10 mouse cellular contexts compared by ENCODE assay signal in genomic region chr2:79086857-79087578, GRCm38 (mm10).
A peak's percentile ranks its signal among the peaks of the same experiment; 100 is the strongest.
DNase-seq lines count a peak whose midpoint lies in the region; ATAC-seq and TF ChIP-seq lines count a peak whose summit lies in the region.
"Had no signal": no experiment of that assay in that cellular context is flagged by ENCODE, and none has a peak within 500 bp of the region (broad histone marks: within the 10 kb centered on the region; RNA-seq: fewer than 3 reads in every experiment).

No protein-coding gene starts in this region.

- ATAC-seq in kidney, embryonic 14.5 days (ENCODE audit: low FRiP score, low TSS enrichment) = peak; percentile 5; the same call in 1 of the 2 replicates
- peak; percentile 80 to 91 for ATAC-seq in hematopoietic stem cell, adult 5-6 weeks (replicated peaks in 1 of 2; ENCODE audit: insufficient read depth in 1 of 2, low FRiP score in 2 of 2, low TSS enrichment in 1 of 2, low read depth in 1 of 2, poor library complexity in 2 of 2, severe bottlenecking in 2 of 2)

- H3K9me3 ChIP-seq in kidney, embryonic 14.5 days (ENCODE audit: control insufficient read depth, low read length) = no peaks in the 10 kb centered on the region
- H3K9me3 ChIP-seq: neural tube, embryonic 12.5 days had no signal

- 44% methylated on average over 9 of the region's 9 CpGs for WGBS in kidney, embryonic 14.5 days

- TF ChIP-seq POLR2A in myocyte (IDR thresholded peaks at IDR 0.05; ENCODE audit: insufficient read length, low read depth) = no peak

- no peak overlapping the region for H3K4me3 ChIP-seq in kidney, embryonic 14.5 days (ENCODE audit: low read length)
- peak overlapping the region; percentile 15 for H3K4me3 ChIP-seq in myocyte
- H3K4me3 ChIP-seq: erythroblast, embryonic 14.5 days; neural tube, embryonic 12.5 days had no signal

- no peaks in the 10 kb centered on the region for H3K36me3 ChIP-seq in kidney, embryonic 14.5 days (ENCODE audit: control insufficient read depth, insufficient read depth, low read length)
- no peaks in the 10 kb centered on the region for H3K36me3 ChIP-seq in myocyte (ENCODE audit: control insufficient read depth, insufficient read depth)
- H3K36me3 ChIP-seq: neural tube, embryonic 12.5 days had no signal

- H3K9ac ChIP-seq in kidney, embryonic 14.5 days (ENCODE audit: low read depth, low read length) = no peak overlapping the region
- H3K9ac ChIP-seq: neural tube, embryonic 12.5 days had no signal

- H3K4me1 ChIP-seq in kidney, embryonic 14.5 days (ENCODE audit: control insufficient read depth, insufficient read depth, low read length) = 0 out of 2 replicates have a peak, but pooled peaks cover 4% of the 10 kb centered on the region
- H3K4me1 ChIP-seq: neural tube, embryonic 12.5 days had no signal

- no peak overlapping the region for H3K4me2 ChIP-seq in kidney, embryonic 14.5 days (replicated peaks; ENCODE audit: low read depth, low read length)
- H3K4me2 ChIP-seq in myocyte (ENCODE audit: low read depth) = peak overlapping the region; percentile 83
- H3K4me2 ChIP-seq: neural tube, embryonic 12.5 days had no signal

- H3K79me2 ChIP-seq in myocyte (ENCODE audit: control insufficient read depth, insufficient read depth) = no peaks in the 10 kb centered on the region

- H3K27ac ChIP-seq in kidney, embryonic 14.5 days (ENCODE audit: low read depth, low read length) = peak overlapping the region; percentile 39; the same call in 1 of the 2 replicates
- H3K27ac ChIP-seq: neural tube, embryonic 12.5 days had no signal

- H3K27me3 ChIP-seq in kidney, embryonic 14.5 days (ENCODE audit: control insufficient read depth, insufficient read depth, low read length) = no peaks in the 10 kb centered on the region
- H3K27me3 ChIP-seq in myocyte (ENCODE audit: control insufficient read depth, insufficient read depth, insufficient read length) = no peaks in the 10 kb centered on the region
- H3K27me3 ChIP-seq: neural tube, embryonic 12.5 days had no signal

- H3ac ChIP-seq in myocyte (ENCODE audit: control insufficient read depth, insufficient read length) = no peak overlapping the region

- no peak for DNase-seq in kidney, postnatal 25 days
- DNase-seq in T-cell, adult 2 months (ENCODE audit: low spot score) = peak; percentile 15
- no peak for DNase-seq in embryo, embryonic 11 days
- no peak for DNase-seq in left cerebral cortex, adult 9 months (ENCODE audit: low spot score in 2 of 2)
- DNase-seq in spleen, adult 12 weeks (ENCODE audit: low spot score) = no peak

TF ChIP-seq in myocyte, 11 proteins besides CTCF, POLR2A, EP300 and RAD21:
- TF ChIP-seq MAX (IDR thresholded peaks at IDR 0.05; ENCODE audit: low read depth) (no peak), USF1 (IDR thresholded peaks at IDR 0.05; ENCODE audit: low read depth) (no peak)
